Mouse (Mus musculus): Measurements from ENCODE around the gene Trim75. TPM values are rescaled to one million over a fixed set of nuclear protein-coding genes. Genes with fewer than 3 reads are reported as not detected.

Gene Trim75
- polyA plus RNA-seq, 1 experiment from 2014 or later: not detected

- peak within 1 kb of the TSS; percentile 80 for H3K4me3 ChIP-seq (ENCODE audit: low read depth, low read length)
- no peaks in the 10 kb centered on the region for H3K36me3 ChIP-seq (ENCODE audit: control insufficient read depth, insufficient read depth)
- ATAC-seq (ENCODE audit: low read depth): peak; percentile 94
- no peaks in the 10 kb centered on the region; the same call in 1 of the 2 replicates for H3K4me1 ChIP-seq (ENCODE audit: control insufficient read depth, low read depth, low read length)
- WGBS (ENCODE audit: insufficient replicate concordance): under 1% methylated on average over 72 of the region's 73 CpGs
- H3K27me3 ChIP-seq (ENCODE audit: control insufficient read depth, insufficient read depth, low read depth, low read length): no peaks in the 10 kb centered on the region; the same call in 1 of the 2 replicates
- H3K9ac ChIP-seq (ENCODE audit: low read depth, low read length): peak within 1 kb of the TSS; percentile 74
- no peaks in the 10 kb centered on the region for H3K9me3 ChIP-seq (replicated peaks; ENCODE audit: control insufficient read depth, low read length)
- peak within 1 kb of the TSS; percentile 79 for H3K4me2 ChIP-seq (ENCODE audit: low read depth, low read length)
- peak within 1 kb of the TSS; percentile 84 for H3K27ac ChIP-seq (ENCODE audit: low read length)
Observed at GRCm38 (mm10) chr8:64946820-64947697, 40.6 kb downstream of the Trim75 start, which contains the start of gene Tmem192. Gene Tmem192, plus strand, starts transcription at chr8:64947185.

DNA sequence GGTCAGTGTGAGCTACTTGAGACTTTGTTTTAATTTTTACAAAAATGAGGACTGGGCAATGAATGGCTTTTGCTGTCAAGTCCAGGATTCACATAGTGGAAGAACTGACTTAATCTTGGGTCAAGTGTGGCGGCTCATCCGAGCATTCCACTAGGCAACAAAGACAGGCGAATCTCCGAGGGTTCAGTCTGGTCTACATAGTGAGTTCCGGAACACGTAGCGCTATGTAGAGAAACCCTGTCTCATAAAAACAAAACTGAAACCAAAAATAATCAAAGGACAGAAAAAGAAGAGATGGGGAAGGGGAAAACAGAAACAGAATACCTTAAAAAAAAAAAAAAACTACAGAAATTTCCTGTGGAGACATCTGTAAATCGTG, 41.2 kb downstream of the Trim75 start:
- WGBS (ENCODE audit: insufficient replicate concordance): 24% methylated on average over 8 of the region's 8 CpGs

DNA sequence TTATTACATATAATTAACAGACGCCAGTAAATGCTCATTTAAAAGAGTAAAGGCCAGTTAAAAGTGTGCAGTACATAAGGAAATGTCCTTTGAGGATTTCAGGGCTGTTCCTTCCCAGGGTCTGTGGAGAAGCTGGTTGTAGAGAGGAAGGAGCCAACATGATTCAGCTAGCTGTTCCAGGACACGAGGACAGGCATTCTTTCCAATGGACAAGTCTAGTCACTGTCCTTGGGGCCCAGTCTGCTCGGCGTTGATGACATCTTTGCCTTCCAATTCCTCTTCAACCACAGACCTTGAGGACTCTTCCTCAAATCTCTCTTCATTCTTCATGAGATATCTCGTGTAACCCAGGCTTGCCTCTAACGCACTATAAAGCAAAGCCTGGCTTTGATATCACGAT, 42.0 kb downstream of the Trim75 start:
- WGBS (ENCODE audit: insufficient replicate concordance): 45% methylated on average over 7 of the region's 7 CpGs
- H3K9ac ChIP-seq (ENCODE audit: low read depth, low read length): no peak overlapping the region
- no peaks in the 10 kb centered on the region; the same call in 1 of the 2 replicates for H3K4me1 ChIP-seq (ENCODE audit: control insufficient read depth, low read depth, low read length)
- H3K4me2 ChIP-seq (ENCODE audit: low read depth, low read length): no peak overlapping the region
- no peak overlapping the region for H3K4me3 ChIP-seq (ENCODE audit: low read depth, low read length)
- H3K27ac ChIP-seq (ENCODE audit: low read length): no peak overlapping the region
- no peak for ATAC-seq (ENCODE audit: low read depth)
- H3K27me3 ChIP-seq (ENCODE audit: control insufficient read depth, insufficient read depth, low read depth, low read length): no peaks in the 10 kb centered on the region; the same call in 1 of the 2 replicates
- H3K9me3 ChIP-seq (replicated peaks; ENCODE audit: control insufficient read depth, low read length): no peaks in the 10 kb centered on the region
- H3K36me3 ChIP-seq (ENCODE audit: control insufficient read depth, insufficient read depth): no peaks in the 10 kb centered on the region

More for the DNA sequence above, 41.2 kb downstream of the Trim75 start:
- H3K9me3 ChIP-seq (replicated peaks; ENCODE audit: control insufficient read depth, low read length): no peaks in the 10 kb centered on the region
- no peaks in the 10 kb centered on the region; the same call in 1 of the 2 replicates for H3K4me1 ChIP-seq (ENCODE audit: control insufficient read depth, low read depth, low read length)
- H3K4me3 ChIP-seq (ENCODE audit: low read depth, low read length): peak overlapping the region; percentile 37
- H3K9ac ChIP-seq (ENCODE audit: low read depth, low read length): no peak overlapping the region
- no peak overlapping the region for H3K27ac ChIP-seq (ENCODE audit: low read length)
- ATAC-seq (ENCODE audit: low read depth): no peak
- peak overlapping the region; percentile 79 for H3K4me2 ChIP-seq (ENCODE audit: low read depth, low read length)
- H3K36me3 ChIP-seq (ENCODE audit: control insufficient read depth, insufficient read depth): no peaks in the 10 kb centered on the region
- no peaks in the 10 kb centered on the region; the same call in 1 of the 2 replicates for H3K27me3 ChIP-seq (ENCODE audit: control insufficient read depth, insufficient read depth, low read depth, low read length)

DNA sequence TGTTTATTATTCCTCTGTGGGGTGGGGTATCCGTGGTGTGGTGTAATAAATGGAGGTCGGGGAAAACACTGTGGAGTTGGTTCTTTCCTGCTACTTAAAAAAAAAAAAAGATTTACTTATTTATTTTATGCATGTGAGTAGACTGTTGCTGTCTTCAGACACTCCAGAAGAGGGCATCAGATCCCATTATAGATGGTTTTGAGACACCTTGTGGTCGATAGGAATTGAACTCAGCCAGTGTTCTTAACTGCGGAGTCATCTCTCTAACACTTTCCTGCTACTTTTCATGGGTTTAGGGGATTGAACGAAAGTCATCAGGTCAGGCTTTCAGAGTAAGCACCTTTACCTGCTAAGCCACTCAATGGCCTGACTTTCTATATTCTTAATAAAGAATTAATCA, 42.8 kb downstream of the Trim75 start:
- Histone ChIP-seq H3K36me3 (ENCODE audit: control insufficient read depth, insufficient read depth) (no peaks in the 10 kb centered on the region), H3K4me2 (ENCODE audit: low read depth, low read length) (no peak overlapping the region), H3K9me3 (replicated peaks; ENCODE audit: control insufficient read depth, low read length) (no peaks in the 10 kb centered on the region), H3K27me3 (ENCODE audit: control insufficient read depth, insufficient read depth, low read depth, low read length) (no peaks in the 10 kb centered on the region; the same call in 1 of the 2 replicates), H3K4me1 (ENCODE audit: control insufficient read depth, low read depth, low read length) (no peaks in the 10 kb centered on the region; the same call in 1 of the 2 replicates), H3K27ac (ENCODE audit: low read length) (no peak overlapping the region), H3K4me3 (ENCODE audit: low read depth, low read length) (no peak overlapping the region), H3K9ac (ENCODE audit: low read depth, low read length) (no peak overlapping the region)
- ATAC-seq (ENCODE audit: low read depth): no peak
- 20% methylated on average over 5 of the region's 5 CpGs for WGBS (ENCODE audit: insufficient replicate concordance)

GRCm38 (mm10) chr8:64942946-64943345, 44.7 kb downstream of the Trim75 start:
- H3K36me3 ChIP-seq (ENCODE audit: control insufficient read depth, insufficient read depth): no peaks in the 10 kb centered on the region
- no peak overlapping the region for H3K4me3 ChIP-seq (ENCODE audit: low read depth, low read length)
- no peak for ATAC-seq (ENCODE audit: low read depth)
- H3K27ac ChIP-seq (ENCODE audit: low read length): no peak overlapping the region
- no peaks in the 10 kb centered on the region; the same call in 1 of the 2 replicates for H3K4me1 ChIP-seq (ENCODE audit: control insufficient read depth, low read depth, low read length)
- H3K27me3 ChIP-seq (ENCODE audit: control insufficient read depth, insufficient read depth, low read depth, low read length): no peaks in the 10 kb centered on the region; the same call in 1 of the 2 replicates
- H3K9ac ChIP-seq (ENCODE audit: low read depth, low read length): no peak overlapping the region
- 28% methylated on average over 5 of the region's 5 CpGs for WGBS (ENCODE audit: insufficient replicate concordance)
- H3K4me2 ChIP-seq (ENCODE audit: low read depth, low read length): no peak overlapping the region
- no peaks in the 10 kb centered on the region for H3K9me3 ChIP-seq (replicated peaks; ENCODE audit: control insufficient read depth, low read length)

DNA sequence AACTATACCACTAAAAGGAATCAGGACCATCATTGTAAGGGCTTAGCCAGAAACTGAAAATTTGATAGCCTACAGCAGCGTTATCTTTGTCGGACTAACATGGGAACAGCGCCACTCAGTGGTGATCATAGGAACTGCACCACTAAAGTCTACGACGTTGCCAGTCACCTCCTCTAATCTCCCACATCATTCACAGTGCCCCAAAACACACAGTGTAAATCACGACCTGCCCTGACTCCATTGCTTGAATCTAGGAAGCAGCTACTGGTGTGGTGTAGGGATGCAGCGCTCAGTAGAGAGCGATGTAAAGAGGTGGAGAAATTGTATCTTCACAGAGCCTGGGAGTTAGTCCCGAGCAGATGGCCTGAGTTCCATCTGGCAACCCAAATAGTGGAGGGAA, 46.1 kb downstream of the Trim75 start:
- Histone ChIP-seq H3K4me2 (ENCODE audit: low read depth, low read length) (no peak overlapping the region), H3K36me3 (ENCODE audit: control insufficient read depth, insufficient read depth) (no peaks in the 10 kb centered on the region), H3K9me3 (replicated peaks; ENCODE audit: control insufficient read depth, low read length) (no peaks in the 10 kb centered on the region), H3K27me3 (ENCODE audit: control insufficient read depth, insufficient read depth, low read depth, low read length) (no peaks in the 10 kb centered on the region; the same call in 1 of the 2 replicates), H3K27ac (ENCODE audit: low read length) (no peak overlapping the region), H3K4me3 (ENCODE audit: low read depth, low read length) (no peak overlapping the region), H3K9ac (ENCODE audit: low read depth, low read length) (no peak overlapping the region), H3K4me1 (ENCODE audit: control insufficient read depth, low read depth, low read length) (no peaks in the 10 kb centered on the region)
- WGBS (ENCODE audit: insufficient replicate concordance): 12% methylated on average over 9 of the region's 9 CpGs
- no peak for ATAC-seq (ENCODE audit: low read depth)

GRCm38 (mm10) chr8:64941019-64941418, 46.6 kb downstream of the Trim75 start:
- no peak overlapping the region for H3K9ac ChIP-seq (ENCODE audit: low read depth, low read length)
- H3K9me3 ChIP-seq (replicated peaks; ENCODE audit: control insufficient read depth, low read length): no peaks in the 10 kb centered on the region

DNA sequence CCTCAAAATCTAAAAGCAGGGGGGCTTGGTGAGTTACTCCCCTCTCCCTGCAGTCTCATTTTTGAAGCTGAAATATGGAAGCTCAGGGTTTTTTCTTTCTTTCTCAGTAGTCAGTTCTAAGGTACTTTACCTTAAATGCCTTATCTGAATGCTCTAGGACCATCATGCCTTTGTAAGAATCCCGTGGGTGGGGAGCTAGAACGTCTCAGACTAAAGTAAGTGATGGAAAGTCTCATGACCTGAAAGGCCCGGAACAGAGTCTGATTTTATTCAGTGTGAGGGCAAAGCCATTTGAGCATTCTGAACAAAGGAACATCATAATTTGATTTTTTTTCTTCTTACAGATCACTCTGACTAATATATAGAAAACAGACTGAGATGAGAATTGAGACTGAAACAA, 52.6 kb downstream of the Trim75 start:
- no peak overlapping the region for H3K4me2 ChIP-seq (ENCODE audit: low read depth, low read length)
- no peak for ATAC-seq (ENCODE audit: low read depth)
- H3K9ac ChIP-seq (ENCODE audit: low read depth, low read length): no peak overlapping the region
- no peaks in the 10 kb centered on the region for H3K9me3 ChIP-seq (replicated peaks; ENCODE audit: control insufficient read depth, low read length)
- H3K4me3 ChIP-seq (ENCODE audit: low read depth, low read length): no peak overlapping the region
- H3K27ac ChIP-seq (ENCODE audit: low read length): no peak overlapping the region
- 57% methylated on average over 3 of the region's 3 CpGs for WGBS (ENCODE audit: insufficient replicate concordance)
- H3K36me3 ChIP-seq (ENCODE audit: control insufficient read depth, insufficient read depth): no peaks in the 10 kb centered on the region
- no peaks in the 10 kb centered on the region for H3K4me1 ChIP-seq (ENCODE audit: control insufficient read depth, low read depth, low read length)
- H3K27me3 ChIP-seq (ENCODE audit: control insufficient read depth, insufficient read depth, low read depth, low read length): no peaks in the 10 kb centered on the region

More at GRCm38 (mm10) chr8:64941019-64941418, 46.6 kb downstream of the Trim75 start:
- Histone ChIP-seq H3K4me1 (ENCODE audit: control insufficient read depth, low read depth, low read length) (no peaks in the 10 kb centered on the region), H3K4me3 (ENCODE audit: low read depth, low read length) (no peak overlapping the region), H3K27ac (ENCODE audit: low read length) (no peak overlapping the region), H3K4me2 (ENCODE audit: low read depth, low read length) (no peak overlapping the region), H3K36me3 (ENCODE audit: control insufficient read depth, insufficient read depth) (no peaks in the 10 kb centered on the region), H3K27me3 (ENCODE audit: control insufficient read depth, insufficient read depth, low read depth, low read length) (no peaks in the 10 kb centered on the region; the same call in 1 of the 2 replicates)
- WGBS (ENCODE audit: insufficient replicate concordance): 62% methylated on average over 8 of the region's 8 CpGs
- ATAC-seq (ENCODE audit: low read depth): no peak
